Mouse (Mus musculus): ENCODE results near the gene Pou6f2. TPM values are rescaled to one million over a fixed set of nuclear protein-coding genes. Genes with fewer than 3 reads are reported as not detected.

Pou6f2 gene
- polyA plus RNA-seq, 1 experiment from 2014 or later, result 2.3 TPM

GRCm38 (mm10) chr13:18124368-18124767 is 273.1 kb downstream of the Pou6f2 start:
- no peaks in the 10 kb centered on the region for H3K4me1 ChIP-seq
- H3K27me3 ChIP-seq (ENCODE audit: insufficient read depth, poor library complexity, severe bottlenecking), result no peaks in the 10 kb centered on the region
- WGBS, result 10% methylated on average over 13 of the region's 13 CpGs
- no peaks in the 10 kb centered on the region for H3K36me3 ChIP-seq
- no peak overlapping the region for H3K27ac ChIP-seq
- DNase-seq (ENCODE audit: low spot score), result no peak
- no peaks in the 10 kb centered on the region for H3K9me3 ChIP-seq
- peak overlapping the region; percentile 46 for H3K4me3 ChIP-seq

- Histone ChIP-seq H3K4me1 (no peaks in the 10 kb centered on the region), H3K4me3 (no peak overlapping the region), H3K27me3 (ENCODE audit: insufficient read depth, poor library complexity, severe bottlenecking) (no peaks in the 10 kb centered on the region), H3K27ac (no peak overlapping the region), H3K36me3 (no peaks in the 10 kb centered on the region), H3K9me3 (no peaks in the 10 kb centered on the region)
- 84% methylated on average over 2 of the region's 2 CpGs for WGBS
- DNase-seq (ENCODE audit: low spot score), result no peak
These were observed 277.1 kb downstream of the Pou6f2 start for GRCm38 (mm10) chr13:18120406-18120805.

GRCm38 (mm10) chr13:18081443-18082119 is 315.9 kb downstream of the Pou6f2 start:
- Histone ChIP-seq H3K4me1 (no peaks in the 10 kb centered on the region), H3K27ac (no peak overlapping the region), H3K36me3 (no peaks in the 10 kb centered on the region), H3K27me3 (ENCODE audit: insufficient read depth, poor library complexity, severe bottlenecking) (no peaks in the 10 kb centered on the region), H3K9me3 (no peaks in the 10 kb centered on the region), H3K4me3 (no peak overlapping the region)
- WGBS, result 74% methylated on average over 10 of the region's 10 CpGs
- no peak for DNase-seq (ENCODE audit: low spot score)
